Mouse (Mus musculus): ENCODE measurements at regions not wholly inside any gene's neighbourhood (a gene's known extent, or its start where the extent isn't known, plus 50 kb on each side); places are given as distances from the start of the nearest gene placed in this dataset.

DNA sequence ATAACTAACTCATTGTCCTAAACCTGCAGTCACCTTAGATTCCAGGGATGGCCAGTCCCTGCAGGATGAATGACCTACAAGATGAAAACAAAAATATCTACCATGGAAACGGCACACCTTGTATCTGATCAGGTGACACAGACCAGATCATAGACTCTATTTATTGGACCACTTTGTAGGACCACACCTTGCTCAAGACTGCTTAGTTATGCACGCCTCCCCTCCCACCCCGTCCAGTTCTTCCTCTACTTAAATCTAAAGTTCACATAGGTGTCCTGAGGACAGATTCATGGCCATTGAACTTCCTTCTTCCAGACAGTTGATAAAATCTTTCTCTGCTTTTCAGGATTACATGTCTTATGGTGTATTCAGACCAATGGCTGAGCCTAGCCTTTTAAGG lies 217.5 kb downstream of the Rplp1 start:
- DNase-seq (ENCODE audit: low spot score) (no peak), ATAC-seq (ENCODE audit: low FRiP score, low TSS enrichment) (no peak)
- Histone ChIP-seq H3K27ac (replicated peaks) (no peak overlapping the region), H3K9ac (ENCODE audit: low read length) (no peak overlapping the region), H3K4me3 (ENCODE audit: low read depth, low read length) (no peak overlapping the region), H3K4me2 (replicated peaks; ENCODE audit: low read depth) (no peak overlapping the region), H3K27me3 (ENCODE audit: control insufficient read depth, insufficient read depth, low read length) (no peaks in the 10 kb centered on the region), H3K36me3 (ENCODE audit: control insufficient read depth, insufficient read depth, low read length) (no peaks in the 10 kb centered on the region), H3K4me1 (replicated peaks; ENCODE audit: control insufficient read depth, insufficient read depth) (no peaks in the 10 kb centered on the region), H3K9me3 (ENCODE audit: control insufficient read depth, low read length) (no peaks in the 10 kb centered on the region)
- WGBS = 81% methylated on average over 3 of the region's 3 CpGs
- TF ChIP-seq EP300 (optimal IDR thresholded peaks at IDR 0.05) = no peak

- Histone ChIP-seq H3K9ac (ENCODE audit: low read length) (no peak overlapping the region), H3K4me2 (replicated peaks; ENCODE audit: low read depth) (no peak overlapping the region), H3K27me3 (ENCODE audit: control insufficient read depth, insufficient read depth, low read length) (no peaks in the 10 kb centered on the region), H3K4me3 (ENCODE audit: low read depth, low read length) (no peak overlapping the region), H3K36me3 (ENCODE audit: control insufficient read depth, insufficient read depth, low read length) (no peaks in the 10 kb centered on the region), H3K9me3 (ENCODE audit: control insufficient read depth, low read length) (no peaks in the 10 kb centered on the region), H3K27ac (replicated peaks) (no peak overlapping the region), H3K4me1 (replicated peaks; ENCODE audit: control insufficient read depth, insufficient read depth) (no peaks in the 10 kb centered on the region)
- TF ChIP-seq EP300 (optimal IDR thresholded peaks at IDR 0.05) = no peak
- no peak for TF ChIP-seq CTCF (IDR thresholded peaks at IDR 0.05; ENCODE audit: low read depth)
- no peak for ATAC-seq (ENCODE audit: low FRiP score, low TSS enrichment)
- 89% methylated on average over 2 of the region's 2 CpGs for WGBS
- DNase-seq (ENCODE audit: low spot score) = no peak
Observed at GRCm38 (mm10) chr9:61695821-61696220, 218.5 kb downstream of the Rplp1 start.

DNA sequence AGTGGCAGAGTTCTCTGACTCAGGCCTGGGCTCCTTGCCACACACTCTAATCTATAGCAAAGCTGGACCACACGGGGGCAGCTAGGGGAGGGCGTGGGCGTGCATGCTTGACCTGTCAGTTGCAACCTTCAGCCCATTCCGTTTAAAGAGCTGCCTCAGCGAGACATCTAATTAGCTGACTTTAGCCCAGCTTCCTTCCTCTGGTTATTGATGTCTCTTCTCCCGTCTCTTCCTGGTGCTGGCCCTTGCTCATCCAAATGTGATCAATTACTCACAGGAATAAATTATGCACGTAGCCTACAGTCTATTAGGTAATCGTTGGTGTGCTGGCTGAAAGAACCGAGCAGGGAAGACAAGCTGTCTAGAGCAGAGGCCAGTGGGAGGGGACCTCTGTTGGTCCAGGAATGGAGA lies 219.0 kb downstream of the Rplp1 start:
- H3K27ac ChIP-seq (replicated peaks) = no peak overlapping the region
- peak; percentile 72 for DNase-seq (ENCODE audit: low spot score)
- no peak overlapping the region for H3K4me3 ChIP-seq (ENCODE audit: low read depth, low read length)
- no peaks in the 10 kb centered on the region for H3K4me1 ChIP-seq (replicated peaks; ENCODE audit: control insufficient read depth, insufficient read depth)
- TF ChIP-seq EP300 (optimal IDR thresholded peaks at IDR 0.05) = no peak
- TF ChIP-seq CTCF (IDR thresholded peaks at IDR 0.05; ENCODE audit: low read depth) = peak; percentile 49
- H3K4me2 ChIP-seq (replicated peaks; ENCODE audit: low read depth) = no peak overlapping the region
- H3K9me3 ChIP-seq (ENCODE audit: control insufficient read depth, low read length) = no peaks in the 10 kb centered on the region
- H3K27me3 ChIP-seq (ENCODE audit: control insufficient read depth, insufficient read depth, low read length) = no peaks in the 10 kb centered on the region
- no peaks in the 10 kb centered on the region for H3K36me3 ChIP-seq (ENCODE audit: control insufficient read depth, insufficient read depth, low read length)
- no peak overlapping the region for H3K9ac ChIP-seq (ENCODE audit: low read length)
- peak; percentile 62 for ATAC-seq (ENCODE audit: low FRiP score, low TSS enrichment)
- WGBS = 21% methylated on average over 9 of the region's 9 CpGs

GRCm38 (mm10) chr9:61694206-61694605 lies 220.1 kb downstream of the Rplp1 start:
- TF ChIP-seq CTCF (IDR thresholded peaks at IDR 0.05; ENCODE audit: low read depth) (no peak), EP300 (optimal IDR thresholded peaks at IDR 0.05) (no peak)
- Histone ChIP-seq H3K9ac (ENCODE audit: low read length) (no peak overlapping the region), H3K36me3 (ENCODE audit: control insufficient read depth, insufficient read depth, low read length) (no peaks in the 10 kb centered on the region), H3K27me3 (ENCODE audit: control insufficient read depth, insufficient read depth, low read length) (no peaks in the 10 kb centered on the region), H3K4me2 (replicated peaks; ENCODE audit: low read depth) (no peak overlapping the region), H3K9me3 (ENCODE audit: control insufficient read depth, low read length) (no peaks in the 10 kb centered on the region), H3K4me3 (ENCODE audit: low read depth, low read length) (no peak overlapping the region), H3K27ac (replicated peaks) (no peak overlapping the region), H3K4me1 (replicated peaks; ENCODE audit: control insufficient read depth, insufficient read depth) (no peaks in the 10 kb centered on the region)
- ATAC-seq (ENCODE audit: low FRiP score, low TSS enrichment) (no peak), DNase-seq (ENCODE audit: low spot score) (no peak)
- WGBS = 47% methylated on average over 10 of the region's 10 CpGs

DNA sequence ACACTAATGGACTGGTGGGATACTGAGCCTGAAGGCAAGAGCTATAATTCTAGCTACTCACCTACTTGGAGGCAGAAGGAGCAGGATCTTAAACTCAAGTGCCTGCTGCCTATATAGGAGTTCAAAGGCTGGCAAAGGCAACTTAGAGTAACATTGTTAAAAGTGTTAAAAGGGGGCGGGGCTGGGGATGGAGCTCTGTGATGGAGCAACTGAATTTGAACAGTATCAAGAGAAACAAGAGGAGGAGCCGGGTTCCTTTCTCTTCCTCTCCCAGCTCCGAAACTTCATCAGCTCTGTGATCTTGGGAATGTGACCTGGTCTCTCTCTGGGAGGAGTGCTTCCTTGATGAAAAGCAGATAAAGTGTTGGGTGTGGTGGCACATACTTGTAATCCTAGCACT lies 223.6 kb downstream of the Rplp1 start:
- TF ChIP-seq EP300 (optimal IDR thresholded peaks at IDR 0.05) (no peak), CTCF (IDR thresholded peaks at IDR 0.05; ENCODE audit: low read depth) (no peak)
- ATAC-seq (ENCODE audit: low FRiP score, low TSS enrichment) (no peak), DNase-seq (ENCODE audit: low spot score) (no peak)
- Histone ChIP-seq H3K27ac (replicated peaks) (no peak overlapping the region), H3K4me1 (replicated peaks; ENCODE audit: control insufficient read depth, insufficient read depth) (no peaks in the 10 kb centered on the region), H3K27me3 (ENCODE audit: control insufficient read depth, insufficient read depth, low read length) (no peaks in the 10 kb centered on the region), H3K9ac (ENCODE audit: low read length) (no peak overlapping the region), H3K9me3 (ENCODE audit: control insufficient read depth, low read length) (no peaks in the 10 kb centered on the region), H3K4me3 (ENCODE audit: low read depth, low read length) (no peak overlapping the region), H3K36me3 (ENCODE audit: control insufficient read depth, insufficient read depth, low read length) (no peaks in the 10 kb centered on the region), H3K4me2 (replicated peaks; ENCODE audit: low read depth) (no peak overlapping the region)
- 86% methylated on average over 3 of the region's 3 CpGs for WGBS

- Histone ChIP-seq H3K9me3 (ENCODE audit: control insufficient read depth, low read length) (no peaks in the 10 kb centered on the region), H3K27ac (replicated peaks) (no peak overlapping the region), H3K9ac (ENCODE audit: low read length) (no peak overlapping the region), H3K4me3 (ENCODE audit: low read depth, low read length) (no peak overlapping the region), H3K4me2 (replicated peaks; ENCODE audit: low read depth) (no peak overlapping the region), H3K27me3 (ENCODE audit: control insufficient read depth, insufficient read depth, low read length) (no peaks in the 10 kb centered on the region), H3K36me3 (ENCODE audit: control insufficient read depth, insufficient read depth, low read length) (no peaks in the 10 kb centered on the region), H3K4me1 (replicated peaks; ENCODE audit: control insufficient read depth, insufficient read depth) (no peaks in the 10 kb centered on the region)
- ATAC-seq (ENCODE audit: low FRiP score, low TSS enrichment) (no peak), DNase-seq (ENCODE audit: low spot score) (no peak)
- 50% methylated on average over 7 of the region's 7 CpGs for WGBS
- no peak for TF ChIP-seq EP300 (optimal IDR thresholded peaks at IDR 0.05)
- TF ChIP-seq CTCF (IDR thresholded peaks at IDR 0.05; ENCODE audit: low read depth) = no peak
Observed at GRCm38 (mm10) chr9:61689939-61690338, 224.4 kb downstream of the Rplp1 start.

Measured in stomach, postnatal 0 days (tissue).